Mouse (Mus musculus) MEL (cell line): ENCODE measurements around the gene Slc22a21.

Experiments
- CHD2 ChIP-seq: IDR thresholded peaks from 2 replicates; pipeline ENCODE4 v1.6.1; 2011; ENCODE audit warnings: low read length, improper control_type of control experiment
- CTCF ChIP-seq, 3 experiments: IDR thresholded peaks in 2 of 3; conservative IDR thresholded peaks in 1 of 3; 2 replicates each; pipeline ENCODE4 v1.5.1; 2011 to 2012; ENCODE audit warnings: low read length in 3 of 3, low read depth in 2 of 3, mild to moderate bottlenecking in 2 of 3, improper control_type of control experiment in 1 of 3, inconsistent platforms in 1 of 3, mixed read lengths in 1 of 3, moderate library complexity in 1 of 3; ENCODE audit not compliant: control insufficient read depth in 1 of 3, insufficient read depth in 1 of 3, poor library complexity in 1 of 3, severe bottlenecking in 1 of 3
- EP300 ChIP-seq, 2 experiments: IDR thresholded peaks; 2 replicates each; pipeline ENCODE4 v1.6.1; 2011; ENCODE audit warnings: improper control_type of control experiment in 2 of 2, low read length in 2 of 2, low read depth in 1 of 2, mild to moderate bottlenecking in 1 of 2
- GATA1 ChIP-seq: IDR thresholded peaks from 2 replicates; pipeline ENCODE4 v1.6.1; 2011; ENCODE audit warnings: low read depth, low read length, improper control_type of control experiment
- MAFK ChIP-seq: IDR thresholded peaks from 2 replicates; pipeline ENCODE4 v1.6.1; 2011; ENCODE audit warnings: low read depth, mild to moderate bottlenecking, low read length, improper control_type of control experiment, borderline replicate concordance
- POLR2A ChIP-seq, 2 experiments: IDR thresholded peaks; 2 replicates each; pipeline ENCODE4 v1.6.1; 2011 to 2012; ENCODE audit warnings: low read length in 2 of 2, mild to moderate bottlenecking in 2 of 2, control low read depth in 1 of 2, improper control_type of control experiment in 1 of 2, low read depth in 1 of 2, moderate library complexity in 1 of 2; ENCODE audit not compliant: control insufficient read depth in 1 of 2, insufficient read depth in 1 of 2, poor library complexity in 1 of 2
- RCOR1 ChIP-seq: IDR thresholded peaks from 2 replicates; pipeline ENCODE4 v1.6.1; 2012; ENCODE audit warnings: low read depth, mild to moderate bottlenecking, inconsistent platforms, low read length, improper control_type of control experiment
- USF1 ChIP-seq: IDR thresholded peaks from 2 replicates; pipeline ENCODE4 v1.6.1; 2014; ENCODE audit warnings: low read depth, mild to moderate bottlenecking, inconsistent platforms, low read length, improper control_type of control experiment, moderate library complexity
- USF2 ChIP-seq, 2 experiments: IDR thresholded peaks; 2 replicates each; pipeline ENCODE4 v1.6.1; 2011 to 2012; ENCODE audit warnings: improper control_type of control experiment in 2 of 2, low read length in 2 of 2, borderline replicate concordance in 1 of 2, inconsistent platforms in 1 of 2, low read depth in 1 of 2, mild to moderate bottlenecking in 1 of 2; ENCODE audit not compliant: insufficient read depth in 1 of 2
- ZMIZ1 ChIP-seq: IDR thresholded peaks from 2 replicates; pipeline ENCODE4 v1.6.1; 2012; ENCODE audit warnings: low read depth, mild to moderate bottlenecking, inconsistent platforms, low read length, improper control_type of control experiment, moderate library complexity
- ZNF384 ChIP-seq: IDR thresholded peaks from 2 replicates; pipeline ENCODE4 v1.6.1; 2012; ENCODE audit warnings: low read depth, mild to moderate bottlenecking, inconsistent platforms, low read length, improper control_type of control experiment

GRCm38 (mm10) chr11:53958984-53959383 lies 21.1 kb downstream of the Slc22a21 start:
- TF ChIP-seq USF2 (IDR thresholded peaks at IDR 0.05; ENCODE audit: borderline replicate concordance in 1 of 2, insufficient read depth in 1 of 2, low read depth in 1 of 2, low read length in 2 of 2) = no peak
- TF ChIP-seq ZNF384 = no peak
- TF ChIP-seq MAFK = no peak
- TF ChIP-seq GATA1 = no peak
- no peak for TF ChIP-seq CHD2
- TF ChIP-seq CTCF (IDR thresholded peaks at IDR 0.05 in 2 of 3, conservative IDR thresholded peaks at IDR 0.05 in 1 of 3; ENCODE audit: control insufficient read depth in 1 of 3, insufficient read depth in 1 of 3, low read depth in 2 of 3, low read length in 3 of 3, poor library complexity in 1 of 3, severe bottlenecking in 1 of 3) = peak in 2 of 3 experiments; percentile 46 to 53; a peak in 5 of 6 replicates
- TF ChIP-seq EP300 (IDR thresholded peaks at IDR 0.05; ENCODE audit: low read depth in 1 of 2, low read length in 2 of 2) = no peak
- no peak for TF ChIP-seq POLR2A (IDR thresholded peaks at IDR 0.05; ENCODE audit: control insufficient read depth in 1 of 2, insufficient read depth in 1 of 2, low read depth in 1 of 2, low read length in 2 of 2, poor library complexity in 1 of 2)
- no peak for TF ChIP-seq ZMIZ1
- TF ChIP-seq USF1 = no peak
- no peak for TF ChIP-seq RCOR1
